Mouse (Mus musculus) liver, adult 2 months (tissue): ENCODE data around the gene Kif12. TPM values are rescaled to one million over a fixed set of nuclear protein-coding genes. Genes with fewer than 3 reads are reported as not detected.

Source experiments
- DNase-seq: peaks from one replicate; pipeline ENCODE4 v3.0.0-alpha.2; 2011; ENCODE audit warnings: low read depth, low spot score; ENCODE audit errors: extremely low read depth
- H3K27ac ChIP-seq: fragments of 200-500 bp; replicated peaks from 2 replicates; pipeline ENCODE4 v1.5.1; 2012; ENCODE audit warnings: low read depth, mild to moderate bottlenecking, control low read depth, inconsistent platforms, low read length; ENCODE audit not compliant: insufficient read depth
- H3K27me3 ChIP-seq: fragments of 200-500 bp; 2 replicates; pipeline ENCODE4 v1.6.1; 2012; ENCODE audit warnings: mild to moderate bottlenecking, moderate library complexity, low read length, inconsistent platforms; ENCODE audit not compliant: control insufficient read depth, insufficient read depth
- H3K36me3 ChIP-seq: fragments of 200-500 bp; 2 replicates; pipeline ENCODE4 v1.6.1; 2012; ENCODE audit warnings: low read length, inconsistent platforms; ENCODE audit not compliant: control insufficient read depth, insufficient read depth
- H3K4me1 ChIP-seq: fragments of 200-500 bp; 2 replicates; pipeline ENCODE4 v1.6.1; 2011; ENCODE audit warnings: low read length; ENCODE audit not compliant: control insufficient read depth, insufficient read depth
- H3K4me3 ChIP-seq: fragments of 200-500 bp; 2 replicates; pipeline ENCODE4 v1.5.1; 2011; ENCODE audit warnings: low read depth, mild to moderate bottlenecking, control low read depth, low read length, moderate library complexity; ENCODE audit not compliant: insufficient read depth
- H3K79me2 ChIP-seq: fragments of 200-500 bp; 2 replicates; pipeline ENCODE4 v1.6.1; 2012; ENCODE audit warnings: inconsistent platforms, mild to moderate bottlenecking, low read length, moderate library complexity; ENCODE audit not compliant: control insufficient read depth, insufficient read depth
- H3K9ac ChIP-seq: fragments of 200-500 bp; 2 replicates; pipeline ENCODE4 v1.6.1; 2012; ENCODE audit warnings: low read depth, mild to moderate bottlenecking, control low read depth, inconsistent platforms, low read length
- CTCF ChIP-seq: fragments of 200-500 bp; IDR thresholded peaks from 2 replicates; pipeline ENCODE4 v1.5.1; 2011; ENCODE audit warnings: low read depth, low read length, control low read depth
- POLR2A ChIP-seq: fragments of 200-500 bp; IDR thresholded peaks from 2 replicates; pipeline ENCODE4 v1.6.1; 2011; ENCODE audit warnings: low read length, control low read depth; ENCODE audit not compliant: insufficient read depth; ENCODE audit errors: extremely low read depth
- whole genome bisulfite sequencing: fragments of 180-500 bp; shearing (Covaris S2); methylation state at CpG from one replicate; pipeline ENCODE4 v1.1.7; 2018; 5-methylcytosine and 5-hydroxymethylcytosine counted together
- polyA plus RNA-seq: library from polyadenylated mRNA; depleted of rRNA; stranded (reverse); fragments of >200 nt; gene quantifications from 2 replicates; pipeline ENCODE4 v1.2.3, GENCODE M21; 2012
- total RNA-seq: library from RNA; depleted of rRNA; stranded (reverse); fragments of >200 nt; gene quantifications from 2 replicates; pipeline ENCODE4 v1.2.3, GENCODE M21; 2014

The Kif12 gene
- total and polyA plus RNA-seq, 2 experiments = 0.28 to 0.64 TPM

- Histone ChIP-seq H3K27me3 (no peaks in the 10 kb centered on the region), H3K4me1 (no peaks in the 10 kb centered on the region), H3K27ac (no peak overlapping the region), H3K9ac (no peak overlapping the region), H3K36me3 (no peaks in the 10 kb centered on the region), H3K79me2 (no peaks in the 10 kb centered on the region), H3K4me3 (no peak overlapping the region)
- WGBS = 88% methylated on average over 7 of the region's 7 CpGs
- DNase-seq = no peak
- no peak for TF ChIP-seq CTCF
- TF ChIP-seq POLR2A = no peak
Measured at GRCm38 (mm10) chr4:63203874-63204273, 31.9 kb upstream of the Kif12 start.

- WGBS = 71% methylated on average over 5 of the region's 5 CpGs
Measured at GRCm38 (mm10) chr4:63199366-63199765, 27.4 kb upstream of the Kif12 start.

GRCm38 (mm10) chr4:63194366-63194765, 22.4 kb upstream of the Kif12 start:
- no peak overlapping the region for H3K27ac ChIP-seq
- no peaks in the 10 kb centered on the region for H3K4me1 ChIP-seq
- no peak for DNase-seq
- no peak overlapping the region for H3K9ac ChIP-seq
- no peaks in the 10 kb centered on the region for H3K36me3 ChIP-seq
- no peaks in the 10 kb centered on the region for H3K27me3 ChIP-seq
- no peak for TF ChIP-seq POLR2A
- no peak for TF ChIP-seq CTCF
- WGBS = 91% methylated on average over 2 of the region's 2 CpGs
- H3K79me2 ChIP-seq = no peaks in the 10 kb centered on the region
- H3K4me3 ChIP-seq = no peak overlapping the region

More at GRCm38 (mm10) chr4:63199366-63199765, 27.4 kb upstream of the Kif12 start:
- no peaks in the 10 kb centered on the region for H3K79me2 ChIP-seq
- H3K27me3 ChIP-seq = no peaks in the 10 kb centered on the region
- H3K36me3 ChIP-seq = no peaks in the 10 kb centered on the region
- no peak overlapping the region for H3K27ac ChIP-seq
- no peak overlapping the region for H3K4me3 ChIP-seq
- no peak for TF ChIP-seq POLR2A
- TF ChIP-seq CTCF = no peak
- H3K4me1 ChIP-seq = no peaks in the 10 kb centered on the region
- H3K9ac ChIP-seq = no peak overlapping the region
- peak; percentile 65 for DNase-seq

GRCm38 (mm10) chr4:63191641-63192040, 19.7 kb upstream of the Kif12 start:
- DNase-seq = no peak
- Histone ChIP-seq H3K27me3 (no peaks in the 10 kb centered on the region), H3K27ac (no peak overlapping the region), H3K9ac (no peak overlapping the region), H3K36me3 (no peaks in the 10 kb centered on the region), H3K79me2 (no peaks in the 10 kb centered on the region), H3K4me3 (no peak overlapping the region), H3K4me1 (no peaks in the 10 kb centered on the region; the same call in 1 of the 2 replicates)
- WGBS = 63% methylated on average over 5 of the region's 5 CpGs
- TF ChIP-seq POLR2A (no peak), CTCF (no peak)

GRCm38 (mm10) chr4:63186281-63186870, 14.4 kb upstream of the Kif12 start:
- Histone ChIP-seq H3K27me3 (no peaks in the 10 kb centered on the region), H3K4me3 (no peak overlapping the region; the same call in 1 of the 2 replicates), H3K9ac (peak overlapping the region; percentile 12; the same call in 1 of the 2 replicates), H3K4me1 (no peaks in the 10 kb centered on the region; the same call in 1 of the 2 replicates), H3K36me3 (no peaks in the 10 kb centered on the region), H3K27ac (no peak overlapping the region), H3K79me2 (no peaks in the 10 kb centered on the region)
- WGBS = 18% methylated on average over 21 of the region's 21 CpGs
- DNase-seq = peak; percentile 84
- TF ChIP-seq POLR2A (no peak), CTCF (no peak)

GRCm38 (mm10) chr4:63181556-63181955, 9.6 kb upstream of the Kif12 start:
- TF ChIP-seq CTCF (peak; percentile 99), POLR2A (no peak)
- Histone ChIP-seq H3K4me3 (no peak overlapping the region), H3K4me1 (no peaks in the 10 kb centered on the region), H3K36me3 (no peaks in the 10 kb centered on the region), H3K27me3 (no peaks in the 10 kb centered on the region), H3K79me2 (no peaks in the 10 kb centered on the region), H3K27ac (no peak overlapping the region), H3K9ac (no peak overlapping the region)
- 10% methylated on average over 5 of the region's 5 CpGs for WGBS
- DNase-seq = peak; percentile 38
